Mouse (Mus musculus): Measurements from ENCODE around the gene Pdlim3. TPM values are rescaled to one million over a fixed set of nuclear protein-coding genes. Genes with fewer than 3 reads are reported as not detected.
"Not testable (repeated sequence)": the region's sequence is repeated elsewhere in the genome, so short reads cannot be mapped to it uniquely, and the experiment has no call there.

Pdlim3 gene
- polyA plus RNA-seq, 1 experiment from 2014 or later, result 10.3 TPM

- not testable (repeated sequence) for H3K4me3 ChIP-seq (ENCODE audit: low read depth, low read length); H3K4me1 ChIP-seq (ENCODE audit: control insufficient read depth, insufficient read depth, low read length); H3K36me3 ChIP-seq (ENCODE audit: control insufficient read depth, insufficient read depth, low read length); ATAC-seq (ENCODE audit: insufficient number of reproducible peaks, low FRiP score, low TSS enrichment, low read depth); H3K27me3 ChIP-seq (ENCODE audit: control insufficient read depth, insufficient read depth, low read length); H3K4me2 ChIP-seq (ENCODE audit: low read depth, severe bottlenecking); H3K9me3 ChIP-seq (ENCODE audit: control insufficient read depth, low read length); H3K9ac ChIP-seq (ENCODE audit: low read length); H3K27ac ChIP-seq (replicated peaks; ENCODE audit: low read depth, low read length); DNase-seq (ENCODE audit: low spot score)
- 81% methylated on average over 11 of the region's 11 CpGs for WGBS
Observed at GRCm38 (mm10) chr8:45871587-45871986, 13.7 kb upstream of the Pdlim3 start.

- Histone ChIP-seq H3K9me3 (ENCODE audit: control insufficient read depth, low read length) (no peaks in the 10 kb centered on the region), H3K36me3 (ENCODE audit: control insufficient read depth, insufficient read depth, low read length) (no peaks in the 10 kb centered on the region), H3K4me3 (ENCODE audit: low read depth, low read length) (no peak overlapping the region), H3K9ac (ENCODE audit: low read length) (no peak overlapping the region), H3K4me2 (ENCODE audit: low read depth, severe bottlenecking) (no peak overlapping the region), H3K4me1 (ENCODE audit: control insufficient read depth, insufficient read depth, low read length) (no peaks in the 10 kb centered on the region; the same call in 1 of the 2 replicates), H3K27ac (replicated peaks; ENCODE audit: low read depth, low read length) (no peak overlapping the region), H3K27me3 (ENCODE audit: control insufficient read depth, insufficient read depth, low read length) (no peaks in the 10 kb centered on the region)
- peak; percentile 44 for DNase-seq (ENCODE audit: low spot score)
- 54% methylated on average over 7 of the region's 7 CpGs for WGBS
- ATAC-seq (ENCODE audit: insufficient number of reproducible peaks, low FRiP score, low TSS enrichment, low read depth), result peak; percentile 57
Observed at GRCm38 (mm10) chr8:45872077-45872476, 13.2 kb upstream of the Pdlim3 start.

GRCm38 (mm10) chr8:45874945-45875626 lies 10.2 kb upstream of the Pdlim3 start:
- H3K4me1 ChIP-seq (ENCODE audit: control insufficient read depth, insufficient read depth, low read length), result no peaks in the 10 kb centered on the region; the same call in 1 of the 2 replicates
- WGBS, result 67% methylated on average over 10 of the region's 10 CpGs
- no peak overlapping the region for H3K4me3 ChIP-seq (ENCODE audit: low read depth, low read length)
- no peaks in the 10 kb centered on the region for H3K9me3 ChIP-seq (ENCODE audit: control insufficient read depth, low read length)
- H3K27me3 ChIP-seq (ENCODE audit: control insufficient read depth, insufficient read depth, low read length), result no peaks in the 10 kb centered on the region
- no peak overlapping the region for H3K9ac ChIP-seq (ENCODE audit: low read length)
- no peak overlapping the region for H3K27ac ChIP-seq (replicated peaks; ENCODE audit: low read depth, low read length)
- ATAC-seq (ENCODE audit: insufficient number of reproducible peaks, low FRiP score, low TSS enrichment, low read depth), result no peak
- no peak for DNase-seq (ENCODE audit: low spot score)
- H3K4me2 ChIP-seq (ENCODE audit: low read depth, severe bottlenecking), result no peak overlapping the region
- H3K36me3 ChIP-seq (ENCODE audit: control insufficient read depth, insufficient read depth, low read length), result no peaks in the 10 kb centered on the region

- DNase-seq (ENCODE audit: low spot score) (no peak), ATAC-seq (ENCODE audit: insufficient number of reproducible peaks, low FRiP score, low TSS enrichment, low read depth) (no peak)
- WGBS, result 90% methylated on average over 5 of the region's 5 CpGs
- no peaks in the 10 kb centered on the region for H3K36me3 ChIP-seq (ENCODE audit: control insufficient read depth, insufficient read depth, low read length)
- H3K9me3 ChIP-seq (ENCODE audit: control insufficient read depth, low read length), result no peaks in the 10 kb centered on the region
- H3K4me3 ChIP-seq (ENCODE audit: low read depth, low read length), result no peak overlapping the region
- H3K4me1 ChIP-seq (ENCODE audit: control insufficient read depth, insufficient read depth, low read length), result no peaks in the 10 kb centered on the region; the same call in 1 of the 2 replicates
- H3K27ac ChIP-seq (replicated peaks; ENCODE audit: low read depth, low read length), result no peak overlapping the region
- H3K9ac ChIP-seq (ENCODE audit: low read length), result no peak overlapping the region
- no peak overlapping the region for H3K4me2 ChIP-seq (ENCODE audit: low read depth, severe bottlenecking)
- no peaks in the 10 kb centered on the region for H3K27me3 ChIP-seq (ENCODE audit: control insufficient read depth, insufficient read depth, low read length)
Observed at GRCm38 (mm10) chr8:45876397-45876796, 8.9 kb upstream of the Pdlim3 start.

GRCm38 (mm10) chr8:45877680-45878079 lies 7.6 kb upstream of the Pdlim3 start:
- Histone ChIP-seq H3K9ac (ENCODE audit: low read length) (no peak overlapping the region), H3K4me2 (ENCODE audit: low read depth, severe bottlenecking) (no peak overlapping the region), H3K9me3 (ENCODE audit: control insufficient read depth, low read length) (no peaks in the 10 kb centered on the region), H3K27ac (replicated peaks; ENCODE audit: low read depth, low read length) (no peak overlapping the region), H3K36me3 (ENCODE audit: control insufficient read depth, insufficient read depth, low read length) (no peaks in the 10 kb centered on the region), H3K4me3 (ENCODE audit: low read depth, low read length) (no peak overlapping the region), H3K4me1 (ENCODE audit: control insufficient read depth, insufficient read depth, low read length) (no peaks in the 10 kb centered on the region), H3K27me3 (ENCODE audit: control insufficient read depth, insufficient read depth, low read length) (no peaks in the 10 kb centered on the region)
- ATAC-seq (ENCODE audit: insufficient number of reproducible peaks, low FRiP score, low TSS enrichment, low read depth) (no peak), DNase-seq (ENCODE audit: low spot score) (no peak)
- WGBS, result 84% methylated on average over 7 of the region's 7 CpGs

- H3K9me3 ChIP-seq (ENCODE audit: control insufficient read depth, low read length), result no peaks in the 10 kb centered on the region
- H3K27me3 ChIP-seq (ENCODE audit: control insufficient read depth, insufficient read depth, low read length), result no peaks in the 10 kb centered on the region
- no peak overlapping the region for H3K27ac ChIP-seq (replicated peaks; ENCODE audit: low read depth, low read length)
- ATAC-seq (ENCODE audit: insufficient number of reproducible peaks, low FRiP score, low TSS enrichment, low read depth) (no peak), DNase-seq (ENCODE audit: low spot score) (no peak)
- no peak overlapping the region for H3K9ac ChIP-seq (ENCODE audit: low read length)
- H3K4me2 ChIP-seq (ENCODE audit: low read depth, severe bottlenecking), result no peak overlapping the region
- H3K36me3 ChIP-seq (ENCODE audit: control insufficient read depth, insufficient read depth, low read length), result no peaks in the 10 kb centered on the region
- no peaks in the 10 kb centered on the region for H3K4me1 ChIP-seq (ENCODE audit: control insufficient read depth, insufficient read depth, low read length)
- H3K4me3 ChIP-seq (ENCODE audit: low read depth, low read length), result no peak overlapping the region
- WGBS, result 89% methylated on average over 3 of the region's 3 CpGs
Observed at GRCm38 (mm10) chr8:45880457-45880856, 4.8 kb upstream of the Pdlim3 start.

- DNase-seq (ENCODE audit: low spot score) (no peak), ATAC-seq (ENCODE audit: insufficient number of reproducible peaks, low FRiP score, low TSS enrichment, low read depth) (no peak)
- no peaks in the 10 kb centered on the region for H3K27me3 ChIP-seq (ENCODE audit: control insufficient read depth, insufficient read depth, low read length)
- no peak overlapping the region for H3K27ac ChIP-seq (replicated peaks; ENCODE audit: low read depth, low read length)
- H3K4me2 ChIP-seq (ENCODE audit: low read depth, severe bottlenecking), result no peak overlapping the region
- H3K36me3 ChIP-seq (ENCODE audit: control insufficient read depth, insufficient read depth, low read length), result no peaks in the 10 kb centered on the region
- H3K4me3 ChIP-seq (ENCODE audit: low read depth, low read length), result no peak overlapping the region
- H3K4me1 ChIP-seq (ENCODE audit: control insufficient read depth, insufficient read depth, low read length), result no peaks in the 10 kb centered on the region
- no peaks in the 10 kb centered on the region for H3K9me3 ChIP-seq (ENCODE audit: control insufficient read depth, low read length)
- H3K9ac ChIP-seq (ENCODE audit: low read length), result no peak overlapping the region
- WGBS, result 90% methylated on average over 8 of the region's 8 CpGs
Observed at GRCm38 (mm10) chr8:45881726-45882125, 3.5 kb upstream of the Pdlim3 start.

- no peak for ATAC-seq (ENCODE audit: insufficient number of reproducible peaks, low FRiP score, low TSS enrichment, low read depth)
- Histone ChIP-seq H3K4me2 (ENCODE audit: low read depth, severe bottlenecking) (no peak overlapping the region; the same call in 1 of the 2 replicates), H3K4me3 (ENCODE audit: low read depth, low read length) (no peak overlapping the region), H3K36me3 (ENCODE audit: control insufficient read depth, insufficient read depth, low read length) (no peaks in the 10 kb centered on the region), H3K9ac (ENCODE audit: low read length) (no peak overlapping the region), H3K9me3 (ENCODE audit: control insufficient read depth, low read length) (no peaks in the 10 kb centered on the region), H3K27me3 (ENCODE audit: control insufficient read depth, insufficient read depth, low read length) (no peaks in the 10 kb centered on the region), H3K4me1 (ENCODE audit: control insufficient read depth, insufficient read depth, low read length) (no peaks in the 10 kb centered on the region), H3K27ac (replicated peaks; ENCODE audit: low read depth, low read length) (no peak overlapping the region)
- WGBS, result 40% methylated on average over 4 of the region's 4 CpGs
- DNase-seq (ENCODE audit: low spot score), result no peak
Observed at GRCm38 (mm10) chr8:45883793-45884192, 1.5 kb upstream of the Pdlim3 start.

GRCm38 (mm10) chr8:45884552-45884951 lies 709 bp upstream of the Pdlim3 start:
- H3K4me1 ChIP-seq (ENCODE audit: control insufficient read depth, insufficient read depth, low read length), result no peaks in the 10 kb centered on the region
- H3K27me3 ChIP-seq (ENCODE audit: control insufficient read depth, insufficient read depth, low read length), result no peaks in the 10 kb centered on the region
- no peak overlapping the region for H3K9ac ChIP-seq (ENCODE audit: low read length)
- peak overlapping the region; percentile 67 for H3K4me2 ChIP-seq (ENCODE audit: low read depth, severe bottlenecking)
- no peak overlapping the region for H3K27ac ChIP-seq (replicated peaks; ENCODE audit: low read depth, low read length)
- H3K9me3 ChIP-seq (ENCODE audit: control insufficient read depth, low read length), result no peaks in the 10 kb centered on the region
- no peaks in the 10 kb centered on the region for H3K36me3 ChIP-seq (ENCODE audit: control insufficient read depth, insufficient read depth, low read length)
- ATAC-seq (ENCODE audit: insufficient number of reproducible peaks, low FRiP score, low TSS enrichment, low read depth), result no peak
- H3K4me3 ChIP-seq (ENCODE audit: low read depth, low read length), result peak overlapping the region; percentile 24
- 7% methylated on average over 13 of the region's 13 CpGs for WGBS
- peak; percentile 38 for DNase-seq (ENCODE audit: low spot score)
